Mouse (Mus musculus) CH12.LX (cell line): Measurements from ENCODE around the gene Aff3.

Experiments
- CTCF ChIP-seq, 2 experiments: IDR thresholded peaks in 1 of 2; conservative IDR thresholded peaks in 1 of 2; 2 replicates each; pipeline ENCODE4 v1.5.1; 2011 to 2012; ENCODE audit warnings: low read depth in 2 of 2, low read length in 2 of 2, improper control_type of control experiment in 1 of 2, inconsistent platforms in 1 of 2, mild to moderate bottlenecking in 1 of 2, moderate library complexity in 1 of 2
- EP300 ChIP-seq: IDR thresholded peaks from 2 replicates; pipeline ENCODE4 v1.6.1; 2011; ENCODE audit warnings: low read length, improper control_type of control experiment
- NELFE ChIP-seq: IDR thresholded peaks from 2 replicates; pipeline ENCODE4 v1.6.1; 2011; ENCODE audit warnings: low read depth, low read length, improper control_type of control experiment
- NRF1 ChIP-seq: IDR thresholded peaks from 2 replicates; pipeline ENCODE4 v1.6.1; 2014; ENCODE audit warnings: low read depth, mild to moderate bottlenecking, inconsistent platforms, low read length, improper control_type of control experiment, moderate library complexity
- POLR2AphosphoS2 ChIP-seq: IDR thresholded peaks from 2 replicates; pipeline ENCODE4 v1.6.1; 2011; ENCODE audit warnings: low read depth, low read length, improper control_type of control experiment
- TBP ChIP-seq: conservative IDR thresholded peaks from 2 replicates; pipeline ENCODE4 v1.6.1; 2011; ENCODE audit warnings: low read depth, low read length, improper control_type of control experiment

DNA sequence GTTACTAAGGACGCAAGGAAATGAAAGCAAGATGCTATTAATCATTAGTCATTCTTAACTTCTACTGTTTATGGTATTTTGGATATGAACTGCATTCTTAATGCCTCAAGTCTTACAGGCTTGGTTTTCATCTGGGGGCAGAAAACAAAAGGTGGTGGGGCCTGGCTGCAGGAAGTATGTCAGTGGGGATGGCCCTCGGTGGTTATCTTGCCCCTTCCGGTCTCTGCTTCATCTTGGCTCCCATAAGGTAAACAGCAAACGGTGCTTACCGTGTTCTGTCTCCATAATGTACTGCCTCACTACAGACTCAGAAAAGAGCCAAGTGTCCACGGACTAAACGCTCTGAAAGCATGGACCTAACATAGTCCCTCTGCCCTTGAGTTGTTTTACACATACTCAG, 60.1 kb downstream of the Aff3 start:
- TF ChIP-seq CTCF (conservative IDR thresholded peaks at IDR 0.05 in 1 of 2, IDR thresholded peaks at IDR 0.05 in 1 of 2; ENCODE audit: low read depth in 2 of 2, low read length in 2 of 2) (no peak), EP300 (no peak), NRF1 (no peak), NELFE (no peak), POLR2AphosphoS2 (no peak), TBP (no peak)
